Mouse (Mus musculus) midbrain, embryonic 14.5 days (tissue): ENCODE results near the gene Appl1. TPM values are rescaled to one million over a fixed set of nuclear protein-coding genes. Genes with fewer than 3 reads are reported as not detected.
A peak's percentile ranks its signal among the peaks of the same experiment; 100 is the strongest.

ENCODE experiments used
- ATAC-seq: fragments of 200-750 bp; cut with Nextera tagmentation; 2 replicates; pipeline ENCODE4 v1.8.0; 2017; ENCODE audit warnings: moderate number of reproducible peaks, moderate library complexity; ENCODE audit not compliant: low FRiP score, low TSS enrichment
- DNase-seq: peaks from one replicate; pipeline ENCODE4 v3.0.0-alpha.2; 2015
- H3K27ac ChIP-seq: fragments of 300-500 bp; sonication (generic); replicated peaks from 2 replicates; pipeline ENCODE4 v1.5.1; 2014; ENCODE audit warnings: mild to moderate bottlenecking, low read depth, low read length, moderate library complexity
- H3K27me3 ChIP-seq: fragments of 300-500 bp; sonication (generic); 2 replicates; pipeline ENCODE4 v1.6.1; 2014; ENCODE audit warnings: low read length, control low read depth, mixed read lengths; ENCODE audit not compliant: control insufficient read depth, insufficient read depth
- H3K36me3 ChIP-seq: fragments of 300-500 bp; sonication (generic); 2 replicates; pipeline ENCODE4 v1.6.1; 2014; ENCODE audit warnings: low read length, control low read depth; ENCODE audit not compliant: control insufficient read depth, insufficient read depth
- H3K4me1 ChIP-seq: fragments of 300-500 bp; sonication (generic); 2 replicates; pipeline ENCODE4 v1.6.1; 2014; ENCODE audit warnings: mild to moderate bottlenecking, antibody characterized with exemption, low read length, control low read depth; ENCODE audit not compliant: control insufficient read depth, insufficient read depth
- H3K4me2 ChIP-seq: fragments of 300-500 bp; sonication (generic); 2 replicates; pipeline ENCODE4 v1.6.1; 2014; ENCODE audit warnings: mild to moderate bottlenecking, low read length, moderate library complexity
- H3K4me3 ChIP-seq: fragments of 300-500 bp; sonication (generic); replicated peaks from 2 replicates; pipeline ENCODE4 v1.5.1; 2014; ENCODE audit warnings: low read depth, low read length
- H3K9ac ChIP-seq: fragments of 300-500 bp; sonication (generic); replicated peaks from 2 replicates; pipeline ENCODE4 v1.6.1; 2014; ENCODE audit warnings: mild to moderate bottlenecking, low read length, moderate library complexity
- H3K9me3 ChIP-seq: fragments of 300-500 bp; sonication (generic); 2 replicates; pipeline ENCODE4 v1.6.1; 2016; ENCODE audit warnings: low read length, control low read depth, mixed read lengths; ENCODE audit not compliant: control insufficient read depth
- WGBS: fragments of 180-500 bp; shearing (Covaris S2); extraction: QIAGEN DNeasy Blood & Tissue Kit; methylation state at CpG from one replicate; pipeline ENCODE4 v1.1.7; 2014; 5-methylcytosine and 5-hydroxymethylcytosine counted together
- polyA plus RNA-seq: library from polyadenylated mRNA; unstranded; fragments of >200 nt; fragmentation: Nextera tagmentation; extraction: Ambion mirVana; gene quantifications from 2 replicates; pipeline ENCODE4 v1.2.1, GENCODE M21; 2014

Appl1 gene
- polyA plus RNA-seq, 1 experiment from 2014 or later: 88.5 TPM

DNA sequence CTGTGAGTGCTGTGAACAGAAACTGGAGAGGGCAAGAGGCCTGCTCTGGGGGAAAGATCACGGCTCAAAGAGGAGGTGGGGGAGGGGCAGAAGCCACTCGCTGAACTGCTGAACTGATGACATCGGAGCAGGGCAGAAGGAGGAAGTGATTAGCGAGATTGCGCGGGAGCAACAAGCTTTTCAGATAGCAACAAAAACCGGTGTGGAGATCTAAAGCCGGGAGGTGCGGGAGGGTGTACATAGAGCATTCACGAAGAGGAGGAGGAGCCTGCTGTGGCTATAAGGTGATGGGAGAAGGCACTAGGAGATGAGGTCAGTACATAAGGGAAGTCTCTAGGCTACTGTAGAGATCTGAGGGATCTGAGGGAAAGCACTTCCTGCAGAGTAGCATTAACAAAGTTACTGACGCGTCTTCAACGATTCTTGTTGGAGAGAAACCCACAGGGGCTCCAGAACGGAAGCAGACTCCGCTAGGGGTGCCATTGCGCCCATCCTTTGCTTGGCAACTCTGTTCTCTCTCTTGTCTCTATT, 23.2 kb upstream of the Appl1 start, which contains the start of gene Hesx1:
Gene Hesx1, plus strand, starts transcription at position 206 of the 531 bp plus-strand sequence.
- Histone ChIP-seq H3K27me3 (no peaks in the 10 kb centered on the region), H3K27ac (no peak within 1 kb of the TSS), H3K4me2 (peak within 1 kb of the TSS; percentile 54), H3K9me3 (no peaks in the 10 kb centered on the region), H3K4me3 (peak within 1 kb of the TSS; percentile 26), H3K36me3 (no peaks in the 10 kb centered on the region), H3K9ac (no peak within 1 kb of the TSS; the same call in 1 of the 2 replicates), H3K4me1 (no peaks in the 10 kb centered on the region)
- WGBS: 12% methylated on average over 16 of the region's 16 CpGs
- DNase-seq (peak; percentile 54), ATAC-seq (no peak)

GRCm38 (mm10) chr14:26993427-26993826, 22.4 kb upstream of the Appl1 start:
- H3K27me3 ChIP-seq: no peaks in the 10 kb centered on the region
- H3K4me3 ChIP-seq: no peak overlapping the region
- H3K27ac ChIP-seq: no peak overlapping the region
- no peaks in the 10 kb centered on the region for H3K9me3 ChIP-seq
- WGBS: 73% methylated on average over 3 of the region's 3 CpGs
- H3K4me1 ChIP-seq: no peaks in the 10 kb centered on the region
- no peaks in the 10 kb centered on the region for H3K36me3 ChIP-seq
- H3K9ac ChIP-seq: no peak overlapping the region
- ATAC-seq (no peak), DNase-seq (no peak)
- no peak overlapping the region for H3K4me2 ChIP-seq

DNA sequence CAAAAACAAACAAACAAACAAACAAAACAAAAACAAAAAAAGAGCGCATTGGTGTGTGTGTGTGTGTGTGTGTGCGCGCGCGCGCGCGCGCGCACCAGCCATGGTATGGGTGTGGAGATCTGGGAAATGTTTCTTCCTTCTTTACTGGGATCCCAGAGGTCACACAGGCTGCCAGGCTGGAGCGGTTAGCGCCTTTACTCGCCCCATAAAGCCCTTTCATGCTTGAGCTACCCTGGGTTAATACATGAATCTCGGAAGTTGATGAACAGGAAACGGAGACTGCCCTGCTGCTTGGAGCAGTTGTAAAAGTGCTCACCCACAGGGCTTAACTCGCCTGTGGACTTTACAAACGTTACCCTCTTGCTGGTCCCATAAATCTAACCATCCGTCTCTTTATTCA, 20.6 kb upstream of the Appl1 start:
- Histone ChIP-seq H3K9ac (no peak overlapping the region), H3K4me1 (no peaks in the 10 kb centered on the region), H3K36me3 (no peaks in the 10 kb centered on the region), H3K27ac (no peak overlapping the region), H3K4me3 (no peak overlapping the region), H3K27me3 (no peaks in the 10 kb centered on the region), H3K9me3 (no peaks in the 10 kb centered on the region), H3K4me2 (no peak overlapping the region)
- DNase-seq: no peak
- WGBS: 65% methylated on average over 18 of the region's 18 CpGs
- ATAC-seq: no peak

DNA sequence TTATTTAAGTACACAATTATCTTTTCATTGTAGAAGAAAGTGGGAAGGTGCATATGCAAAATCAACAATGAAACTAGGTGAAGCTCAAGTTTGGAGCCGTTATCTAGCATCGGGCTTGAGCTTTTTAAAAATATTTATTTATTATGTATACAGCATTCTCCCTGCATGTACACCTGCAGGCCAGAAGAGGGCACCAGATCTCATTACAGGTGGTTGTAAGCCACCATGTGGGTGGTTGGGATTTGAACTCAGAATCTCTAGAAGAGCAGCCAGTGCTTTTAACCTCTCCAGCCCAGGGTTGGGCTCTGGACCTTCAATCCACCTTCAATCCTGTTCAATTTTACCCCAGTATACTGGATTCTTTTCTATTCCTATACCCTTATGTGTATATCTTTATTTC, 17.7 kb upstream of the Appl1 start:
- WGBS: 73% methylated on average over 2 of the region's 2 CpGs
- no peak for DNase-seq
- Histone ChIP-seq H3K27ac (no peak overlapping the region), H3K4me2 (no peak overlapping the region), H3K9me3 (no peaks in the 10 kb centered on the region), H3K27me3 (no peaks in the 10 kb centered on the region), H3K4me3 (no peak overlapping the region), H3K36me3 (no peaks in the 10 kb centered on the region), H3K9ac (no peak overlapping the region), H3K4me1 (no peaks in the 10 kb centered on the region)
- no peak for ATAC-seq

DNA sequence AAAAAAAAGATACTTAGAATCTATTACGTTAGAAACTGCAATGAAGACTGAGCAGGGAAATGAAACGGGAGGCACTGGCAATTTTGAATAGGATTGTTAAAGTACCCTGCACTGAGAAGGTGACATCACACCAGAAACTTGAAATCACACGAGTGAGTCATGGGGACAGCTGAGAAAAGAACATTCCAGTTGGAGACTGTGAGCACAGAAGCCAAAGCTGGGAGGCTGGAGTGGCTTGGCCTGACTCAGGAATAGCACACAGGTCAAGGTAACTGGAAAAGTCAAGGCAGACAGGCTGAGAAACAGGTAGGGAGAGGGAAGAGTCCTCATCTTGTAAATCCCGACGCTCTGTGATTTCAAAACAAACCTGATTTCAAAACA, 11.1 kb upstream of the Appl1 start:
- H3K27me3 ChIP-seq: no peaks in the 10 kb centered on the region
- 0 out of 2 replicates have a peak, but pooled peaks cover 5% of the 10 kb centered on the region for H3K9me3 ChIP-seq
- ATAC-seq (no peak), DNase-seq (no peak)
- no peak overlapping the region for H3K27ac ChIP-seq
- 82% methylated on average over 5 of the region's 5 CpGs for WGBS
- H3K4me3 ChIP-seq: no peak overlapping the region
- H3K4me2 ChIP-seq: no peak overlapping the region
- H3K4me1 ChIP-seq: no peaks in the 10 kb centered on the region
- H3K9ac ChIP-seq: no peak overlapping the region
- no peaks in the 10 kb centered on the region for H3K36me3 ChIP-seq

GRCm38 (mm10) chr14:26981494-26982149, 10.6 kb upstream of the Appl1 start:
- no peak for DNase-seq
- Histone ChIP-seq H3K4me3 (no peak overlapping the region), H3K4me1 (peaks cover 5% of the 10 kb centered on the region; the same call in 1 of the 2 replicates), H3K36me3 (no peaks in the 10 kb centered on the region), H3K9ac (no peak overlapping the region), H3K4me2 (no peak overlapping the region), H3K27ac (no peak overlapping the region), H3K9me3 (0 out of 2 replicates have a peak, but pooled peaks cover 5% of the 10 kb centered on the region), H3K27me3 (no peaks in the 10 kb centered on the region; the same call in 1 of the 2 replicates)
- 76% methylated on average over 5 of the region's 5 CpGs for WGBS
- no peak for ATAC-seq

GRCm38 (mm10) chr14:26981021-26981420, 10.0 kb upstream of the Appl1 start:
- ATAC-seq (no peak), DNase-seq (no peak)
- Histone ChIP-seq H3K27ac (no peak overlapping the region), H3K9me3 (0 out of 2 replicates have a peak, but pooled peaks cover 5% of the 10 kb centered on the region), H3K36me3 (no peaks in the 10 kb centered on the region), H3K4me3 (no peak overlapping the region), H3K27me3 (no peaks in the 10 kb centered on the region; the same call in 1 of the 2 replicates), H3K4me2 (no peak overlapping the region), H3K9ac (no peak overlapping the region), H3K4me1 (peaks cover 5% of the 10 kb centered on the region)
- 94% methylated on average over 8 of the region's 8 CpGs for WGBS

- Histone ChIP-seq H3K36me3 (no peaks in the 10 kb centered on the region), H3K4me1 (peaks cover 5% of the 10 kb centered on the region), H3K4me2 (no peak overlapping the region), H3K27me3 (no peaks in the 10 kb centered on the region; the same call in 1 of the 2 replicates), H3K9ac (no peak overlapping the region), H3K4me3 (no peak overlapping the region), H3K27ac (no peak overlapping the region), H3K9me3 (0 out of 2 replicates have a peak, but pooled peaks cover 5% of the 10 kb centered on the region)
- ATAC-seq (no peak), DNase-seq (no peak)
- 84% methylated on average over 3 of the region's 3 CpGs for WGBS
Measured at GRCm38 (mm10) chr14:26979808-26980207, 8.8 kb upstream of the Appl1 start.

DNA sequence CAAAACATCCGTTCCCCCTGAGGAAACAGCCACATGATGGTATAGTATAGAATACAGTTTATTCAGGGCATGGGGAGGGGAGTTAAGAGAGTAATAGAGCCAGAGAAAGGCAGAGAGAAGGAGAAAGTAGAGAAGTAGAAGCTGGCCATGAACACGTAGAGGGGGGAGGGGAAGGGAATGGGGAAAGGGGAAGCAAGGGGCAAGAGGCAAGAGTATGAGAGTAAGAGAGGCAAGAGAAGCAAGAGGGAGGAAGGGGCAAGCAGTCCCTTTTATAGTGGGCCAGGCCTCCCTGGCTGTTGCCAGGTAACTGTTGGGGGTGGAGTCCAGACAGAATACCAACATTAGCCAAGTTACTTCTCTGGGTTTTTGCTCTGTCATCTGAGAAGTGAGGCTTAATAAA, 6.5 kb upstream of the Appl1 start:
- Histone ChIP-seq H3K4me3 (no peak overlapping the region), H3K9ac (no peak overlapping the region), H3K27me3 (no peaks in the 10 kb centered on the region; the same call in 1 of the 2 replicates), H3K36me3 (no peaks in the 10 kb centered on the region), H3K27ac (no peak overlapping the region), H3K4me2 (no peak overlapping the region), H3K9me3 (0 out of 2 replicates have a peak, but pooled peaks cover 5% of the 10 kb centered on the region), H3K4me1 (peaks cover 5% of the 10 kb centered on the region)
- ATAC-seq (no peak), DNase-seq (no peak)
- WGBS: 33% methylated on average over 2 of the region's 2 CpGs
